8 mouse cellular contexts compared by ENCODE assay signal in genomic region chr7:35055619-35056435, GRCm38 (mm10). TPM values are rescaled to one million over a fixed set of nuclear protein-coding genes. Genes with fewer than 3 reads are reported as not detected.
DNase-seq lines count a peak whose midpoint lies in the region; ATAC-seq and TF ChIP-seq lines count a peak whose summit lies in the region.

No protein-coding gene starts in this region.

- peak overlapping the region; percentile 89 for H3K9ac ChIP-seq in neural tube, embryonic 11.5 days (ENCODE audit: low read length)
- peak overlapping the region; percentile 96 for H3K9ac ChIP-seq in hindbrain, embryonic 13.5 days

- H3K4me3 ChIP-seq in neural tube, embryonic 11.5 days (ENCODE audit: low read depth, low read length) = peak overlapping the region; percentile 91
- peak overlapping the region; percentile 76 for H3K4me3 ChIP-seq in hindbrain, embryonic 13.5 days
- H3K4me3 ChIP-seq in left cerebral cortex, adult 2 months = peak overlapping the region; percentile 86
- peak overlapping the region; percentile 84 for H3K4me3 ChIP-seq in macrophage (ENCODE audit: inconsistent target)

- peaks cover 51% of the 10 kb centered on the region for H3K79me2 ChIP-seq in macrophage (ENCODE audit: inconsistent target)

- TF ChIP-seq CTCF in left cerebral cortex, adult 2 months (IDR thresholded peaks at IDR 0.05) = no peak; the same call in none of the 2 replicates

- under 1% methylated on average over 41 of the region's 77 CpGs for WGBS in neural tube, embryonic 11.5 days
- under 1% methylated on average over 68 of the region's 77 CpGs for WGBS in hindbrain, embryonic 13.5 days
- under 1% methylated on average over 74 of the region's 77 CpGs for WGBS in macrophage (ENCODE audit: missing documents)

- no peaks in the 10 kb centered on the region for H3K9me3 ChIP-seq in neural tube, embryonic 11.5 days (ENCODE audit: control insufficient read depth, low read length)
- H3K9me3 ChIP-seq in hindbrain, embryonic 13.5 days = no peaks in the 10 kb centered on the region

- H3K36me3 ChIP-seq in neural tube, embryonic 11.5 days (ENCODE audit: control insufficient read depth, insufficient read depth, low read length) = no peaks in the 10 kb centered on the region
- H3K36me3 ChIP-seq in hindbrain, embryonic 13.5 days = no peaks in the 10 kb centered on the region
- peaks cover 2% of the 10 kb centered on the region; the same call in 1 of the 2 replicates for H3K36me3 ChIP-seq in macrophage (ENCODE audit: inconsistent target)

- H3K27ac ChIP-seq in neural tube, embryonic 11.5 days (ENCODE audit: low read depth, low read length) = peak overlapping the region; percentile 65
- peak overlapping the region; percentile 94 for H3K27ac ChIP-seq in hindbrain, embryonic 13.5 days
- peak overlapping the region; percentile 95 for H3K27ac ChIP-seq in left cerebral cortex, adult 2 months
- H3K27ac ChIP-seq in macrophage = peak overlapping the region; percentile 79

- peak; percentile 89 for ATAC-seq in neural tube, embryonic 11.5 days (ENCODE audit: insufficient read depth, low FRiP score, low TSS enrichment)
- peak; percentile 71 for ATAC-seq in frontal cortex, adult (ENCODE audit: low TSS enrichment)
- ATAC-seq in hindbrain, embryonic 13.5 days (ENCODE audit: low FRiP score) = peak; percentile 90

- peak overlapping the region; percentile 60 for H3K4me2 ChIP-seq in neural tube, embryonic 11.5 days (ENCODE audit: low read depth)
- H3K4me2 ChIP-seq in hindbrain, embryonic 13.5 days = peak overlapping the region; percentile 93

- peak; percentile 26 for DNase-seq in neural tube, embryonic 11.5 days (ENCODE audit: low spot score)
- DNase-seq in neural tube, embryonic 10.5 days (ENCODE audit: extremely low spot score, low spot score) = no peak
- DNase-seq in cerebellum, adult 9-10 months = peak; percentile 77
- peak; percentile 65 to 68 for DNase-seq in left cerebral cortex, adult 2 months (ENCODE audit: extremely low spot score in 1 of 2, low spot score in 2 of 2)
- DNase-seq in right cerebral cortex, postnatal 4 days = peak; percentile 65

- intact Hi-C loops in left cerebral cortex, adult 2 months (cut with DNase I) = loop anchor here (1.0 to 2.0 kb wide), 2 partner anchors 31 to 62 kb away; no protein-coding TSS in a partner anchor

- no peaks in the 10 kb centered on the region for H3K27me3 ChIP-seq in neural tube, embryonic 11.5 days (ENCODE audit: control insufficient read depth, insufficient read depth, low read length)
- no peaks in the 10 kb centered on the region for H3K27me3 ChIP-seq in hindbrain, embryonic 13.5 days

- peaks cover 7% of the 10 kb centered on the region; the same call in 1 of the 2 replicates for H3K4me1 ChIP-seq in neural tube, embryonic 11.5 days (ENCODE audit: control insufficient read depth, insufficient read depth, low read length)
- H3K4me1 ChIP-seq in hindbrain, embryonic 13.5 days (replicated peaks) = peaks cover 29% of the 10 kb centered on the region

RNA-seq across cellular contexts. Expression of gene Cebpg, which starts 0.5 kb away (rescaled TPM):
- 34.8 and 37.5 TPM in 2 replicates for polyA plus RNA-seq in neural tube, embryonic 11.5 days (2014; fragmentation: Nextera tagmentation; extraction: Ambion mirVana)
- 38.6 and 41.4 TPM in 2 replicates for polyA plus RNA-seq in hindbrain, embryonic 13.5 days (2015; fragmentation: Nextera tagmentation; extraction: Ambion mirVana)
- total RNA-seq in left cerebral cortex, adult 2 months (2021) = 10 to 100 TPM; 34.3 to 38.4 TPM
- 100 to 1,000 TPM in 15 of 26 experiments, 10 to 100 TPM in 11; 32.3 to 227 (median 110) TPM for total RNA-seq in macrophage (2018; cell fraction: chromatin; rRNA removed)
- 10 to 100 TPM; 12.2 to 34.9 (median 26.5) TPM for total RNA-seq in macrophage (2018; cell fraction: cytosol; rRNA removed)
- 100 to 1,000 TPM in 11 of 26 experiments, 10 to 100 TPM in 15; 32.5 to 149 (median 83.9) TPM for total RNA-seq in macrophage (2018; cell fraction: nucleus; rRNA removed)
- polyA plus RNA-seq in macrophage (2018) = 19.8 to 31.4 TPM (median 27.0 TPM) in 3 replicates
